Mouse (Mus musculus) urinary bladder, postnatal 4 days (tissue): Measurements from ENCODE around the gene Dact3.

ENCODE experiments used
- DNase-seq, 2 experiments: peaks; one replicate each; pipeline ENCODE4 v3.0.0; 2021 to 2022; ENCODE audit warnings: low spot score in 2 of 2

Gene Dact3

GRCm38 (mm10) chr7:16875310-16875325 lies at the start of gene Dact3:
TSS of gene Dact3 (plus strand) at chr7:16875317.
- no peak for DNase-seq

GRCm38 (mm10) chr7:16825785-16826184 lies 49.3 kb upstream of the Dact3 start:
- no peak for DNase-seq

GRCm38 (mm10) chr7:16826571-16826970 lies 48.5 kb upstream of the Dact3 start:
- DNase-seq, result no peak

- DNase-seq, result no peak
Measured at GRCm38 (mm10) chr7:16827274-16827673, 47.8 kb upstream of the Dact3 start.

GRCm38 (mm10) chr7:16830449-16830848 lies 44.7 kb upstream of the Dact3 start:
- no peak for DNase-seq

GRCm38 (mm10) chr7:16837916-16838803 lies 37.0 kb upstream of the Dact3 start:
- DNase-seq, result no peak

- DNase-seq, result no peak
Measured at GRCm38 (mm10) chr7:16838804-16839426, 36.2 kb upstream of the Dact3 start.

- DNase-seq, result no peak
Measured at GRCm38 (mm10) chr7:16839427-16840108, 35.5 kb upstream of the Dact3 start.

GRCm38 (mm10) chr7:16840109-16840491 lies 35.0 kb upstream of the Dact3 start:
- DNase-seq, result no peak

- no peak for DNase-seq
Measured at GRCm38 (mm10) chr7:16841078-16841477, 34.0 kb upstream of the Dact3 start.

GRCm38 (mm10) chr7:16841561-16842560 lies 33.3 kb upstream of the Dact3 start:
- no peak for DNase-seq

GRCm38 (mm10) chr7:16842645-16843063 lies 32.5 kb upstream of the Dact3 start, which contains the start of gene Prkd2:
TSS of gene Prkd2 (plus strand) at chr7:16842902.
- peak; percentile 86 to 92 for DNase-seq

GRCm38 (mm10) chr7:16843441-16844171 lies 31.5 kb upstream of the Dact3 start:
- DNase-seq, result no peak

- DNase-seq, result no peak
Measured at GRCm38 (mm10) chr7:16844696-16845071, 30.4 kb upstream of the Dact3 start.

- no peak for DNase-seq
Measured at GRCm38 (mm10) chr7:16845072-16845819, 29.9 kb upstream of the Dact3 start.

GRCm38 (mm10) chr7:16845820-16846167 lies 29.3 kb upstream of the Dact3 start:
- no peak for DNase-seq

GRCm38 (mm10) chr7:16846775-16847174 lies 28.3 kb upstream of the Dact3 start:
- DNase-seq, result no peak

- DNase-seq, result no peak
Measured at GRCm38 (mm10) chr7:16847507-16847906, 27.6 kb upstream of the Dact3 start.

GRCm38 (mm10) chr7:16848579-16848978 lies 26.5 kb upstream of the Dact3 start:
- no peak for DNase-seq

- DNase-seq, result no peak
Measured at GRCm38 (mm10) chr7:16851636-16852035, 23.5 kb upstream of the Dact3 start.
